Mouse (Mus musculus) fat pad, adult 2 months (tissue): Measurements from ENCODE around the gene Ticrr.

Experiments
- DNase-seq: peaks from one replicate; pipeline ENCODE4 v3.0.0-alpha.2; 2011; ENCODE audit warnings: low read depth, low spot score; ENCODE audit errors: extremely low read depth

Ticrr gene

DNA sequence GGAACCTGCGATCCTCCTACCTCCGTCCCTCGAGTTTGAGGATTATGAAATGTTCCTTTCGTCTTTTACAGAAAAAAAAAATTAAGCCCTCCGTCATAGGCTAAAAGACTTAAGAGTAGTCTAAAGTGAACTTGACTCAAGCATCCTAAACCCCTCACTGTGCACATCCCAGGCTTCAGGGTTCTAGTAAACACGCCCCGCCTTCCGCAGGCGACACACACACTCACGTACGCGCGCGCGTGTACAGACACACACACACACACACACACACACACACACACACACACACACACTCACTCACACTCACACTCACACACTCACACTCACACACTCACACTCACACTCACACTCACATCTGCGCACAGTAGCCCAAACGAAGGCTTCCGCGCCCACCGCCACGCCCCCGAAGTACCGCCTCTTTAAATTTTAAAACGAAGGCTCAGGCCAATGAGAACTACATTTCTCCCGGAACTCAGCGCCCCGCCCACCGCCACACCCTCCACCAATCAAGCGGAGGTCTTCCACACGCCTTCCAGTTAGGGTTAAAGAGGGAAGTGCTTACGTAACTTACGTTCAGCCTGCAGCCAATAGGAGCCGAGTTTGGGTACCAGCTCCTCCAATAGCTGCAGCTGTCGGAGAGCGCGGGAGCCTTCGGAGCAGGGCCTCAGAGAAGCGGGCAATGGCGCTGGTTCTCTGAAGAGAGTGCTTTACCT lies at the start of gene Ticrr:
Ticrr (plus strand) TSS at position 619 of the 713 bp plus-strand sequence.
- peak; percentile 89 for DNase-seq

DNA sequence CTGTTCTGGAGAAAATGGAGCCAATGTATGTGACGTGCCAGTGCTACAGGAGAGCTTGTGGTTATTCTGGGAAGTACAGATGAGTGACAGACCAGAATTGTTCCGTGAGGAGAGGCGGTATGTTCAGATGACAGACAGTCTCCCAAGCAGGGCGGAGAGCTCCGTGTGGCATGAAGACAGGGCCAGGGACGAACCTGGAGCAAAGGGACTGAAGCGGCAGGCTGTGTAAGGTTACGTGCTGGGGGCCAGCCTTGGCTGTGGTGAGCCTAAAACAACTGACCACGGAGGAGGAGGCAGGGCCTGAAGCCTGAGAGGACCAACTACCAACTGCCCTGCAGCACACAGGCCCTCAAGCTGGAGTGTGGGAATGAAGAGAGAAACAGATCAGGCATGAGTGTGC lies 48.1 kb upstream of the Ticrr start:
- DNase-seq: no peak

DNA sequence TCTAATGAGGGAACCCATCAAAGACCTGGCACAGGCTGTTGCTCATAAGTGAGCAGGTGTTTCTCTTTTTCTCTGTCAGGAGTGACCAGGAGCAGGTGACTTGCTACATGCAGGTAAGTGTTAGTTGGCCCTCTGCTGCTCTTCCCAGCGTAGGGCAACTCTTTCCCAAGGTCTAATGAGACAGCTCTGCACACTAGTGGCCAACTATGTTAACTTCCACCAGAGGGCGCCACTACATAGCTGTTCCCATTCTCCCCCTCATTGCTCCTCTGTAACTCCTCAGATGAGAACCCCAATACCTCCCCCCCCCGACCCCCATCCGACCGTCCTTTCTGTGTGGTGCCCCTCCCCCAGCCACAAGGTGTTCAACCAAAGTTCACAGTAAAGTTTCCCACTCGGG lies 47.2 kb upstream of the Ticrr start:
- DNase-seq: no peak

DNA sequence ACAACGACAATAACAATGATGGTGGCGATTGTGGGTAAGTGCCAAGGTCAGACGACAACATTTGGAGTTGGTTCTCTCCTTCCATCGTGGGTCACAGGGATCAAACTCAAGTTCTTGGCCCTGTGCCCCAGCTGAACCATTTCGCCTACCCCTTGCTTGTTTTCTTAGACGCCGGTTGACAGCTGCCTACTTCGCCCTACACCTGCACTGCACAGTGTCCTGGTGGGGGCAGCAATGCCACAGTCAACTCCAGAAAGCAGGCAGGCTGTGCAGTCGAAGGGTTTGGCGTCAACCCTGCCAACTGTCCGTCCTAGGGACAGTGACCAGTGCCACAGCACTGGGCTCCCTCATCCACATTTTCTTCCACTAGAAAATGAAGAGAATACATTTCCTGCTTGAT lies 46.7 kb upstream of the Ticrr start:
- no peak for DNase-seq

DNA sequence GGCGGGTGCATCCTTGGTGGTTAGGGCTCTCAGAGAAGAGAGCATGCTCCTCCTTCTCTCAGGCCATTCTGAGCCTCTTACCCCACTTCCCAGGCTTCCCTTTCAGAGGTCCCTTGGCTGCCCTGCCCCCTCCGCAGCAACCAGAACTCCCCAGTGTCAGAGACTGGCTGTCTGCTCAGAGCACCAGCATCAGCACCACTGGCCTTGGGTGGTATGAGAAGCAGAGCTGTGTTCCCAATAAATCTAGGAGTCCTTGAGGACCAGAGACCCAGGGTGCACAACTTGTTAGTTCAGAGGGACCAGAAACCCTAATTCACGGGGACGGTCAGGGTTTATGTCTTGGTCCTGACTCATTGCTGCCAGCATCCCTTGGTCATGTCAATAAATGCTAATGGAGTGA lies 45.0 kb upstream of the Ticrr start:
- no peak for DNase-seq

DNA sequence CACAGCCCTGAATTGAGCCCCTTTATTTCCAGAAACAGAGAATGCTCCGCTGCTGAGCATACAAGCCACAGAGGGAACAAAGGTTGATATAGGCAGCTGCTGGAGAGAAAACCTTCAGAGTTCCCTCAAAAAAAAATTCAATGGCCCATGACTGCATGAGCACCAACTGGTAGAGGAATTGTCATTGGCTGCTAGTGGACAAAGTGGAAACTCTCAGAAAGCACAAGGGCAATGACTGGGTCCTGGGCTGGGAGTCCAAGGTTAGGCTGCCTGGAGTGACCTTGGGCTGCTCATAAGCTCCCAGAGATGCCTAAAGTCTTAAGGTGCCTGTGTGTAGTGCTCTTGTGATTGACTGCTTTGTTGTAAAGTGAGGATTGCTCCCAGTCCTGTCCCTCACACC lies 44.1 kb upstream of the Ticrr start:
- DNase-seq: no peak

DNA sequence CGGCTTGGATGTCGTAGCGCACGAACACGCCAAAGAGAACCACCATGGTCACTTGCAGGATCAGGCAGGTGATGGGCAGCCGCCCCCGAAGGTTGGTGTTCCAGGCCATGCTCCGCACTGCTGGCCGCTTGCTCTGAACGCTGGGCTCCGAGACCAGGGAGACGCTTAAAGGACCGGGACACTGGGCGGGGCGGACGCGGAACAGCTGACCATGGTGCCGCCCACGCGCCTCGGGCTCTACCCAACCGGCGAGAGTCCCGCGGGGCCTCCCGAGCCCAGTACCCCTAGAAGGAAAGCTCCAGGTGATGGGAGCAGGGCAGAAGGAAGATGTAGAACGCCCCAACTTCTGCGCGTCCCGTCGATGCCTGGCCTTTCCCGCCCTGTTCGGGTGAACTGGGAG lies 42.6 kb upstream of the Ticrr start, which contains the start of gene Rhcg:
Rhcg (minus strand) TSS at position 240 of the 400 bp plus-strand sequence.
- no peak for DNase-seq

DNA sequence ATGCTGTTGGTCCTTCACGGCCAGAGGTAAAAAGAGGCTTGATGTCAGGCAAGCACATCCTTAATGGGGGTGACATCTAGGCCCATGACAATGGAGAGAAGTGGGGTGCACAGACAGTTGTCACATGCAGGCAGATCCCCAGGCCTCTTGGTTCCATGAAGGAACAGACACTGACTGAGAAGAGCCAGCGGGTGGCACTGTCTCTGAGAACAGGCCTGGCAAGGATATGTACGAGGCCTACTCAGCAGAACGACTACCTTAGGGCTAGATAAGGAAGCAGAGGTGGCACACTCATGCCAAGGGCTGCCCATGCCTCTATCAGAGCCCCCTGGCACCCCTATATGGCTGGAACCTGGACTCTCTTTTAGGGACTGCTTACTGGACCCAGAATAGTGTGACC lies 40.5 kb upstream of the Ticrr start:
- DNase-seq: no peak

DNA sequence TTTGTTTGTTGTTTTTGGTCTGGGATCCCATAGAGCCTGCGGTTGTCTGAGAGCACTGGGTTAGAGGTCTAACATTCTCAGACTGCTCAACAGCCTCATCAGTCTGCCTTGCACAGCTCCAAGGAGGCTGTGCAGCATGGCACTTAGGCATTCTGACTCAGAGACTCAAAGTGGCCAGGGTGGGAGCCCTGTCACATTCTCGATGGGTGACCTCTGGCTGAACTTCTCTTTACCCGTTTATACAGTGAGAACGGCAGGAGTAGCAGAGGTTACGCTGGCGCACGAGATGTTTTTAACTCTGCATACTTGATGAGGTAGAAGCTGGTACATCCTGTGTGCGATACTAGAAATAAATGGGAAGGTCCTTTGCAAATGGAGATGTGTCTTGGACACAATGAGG lies 36.9 kb upstream of the Ticrr start:
- no peak for DNase-seq

DNA sequence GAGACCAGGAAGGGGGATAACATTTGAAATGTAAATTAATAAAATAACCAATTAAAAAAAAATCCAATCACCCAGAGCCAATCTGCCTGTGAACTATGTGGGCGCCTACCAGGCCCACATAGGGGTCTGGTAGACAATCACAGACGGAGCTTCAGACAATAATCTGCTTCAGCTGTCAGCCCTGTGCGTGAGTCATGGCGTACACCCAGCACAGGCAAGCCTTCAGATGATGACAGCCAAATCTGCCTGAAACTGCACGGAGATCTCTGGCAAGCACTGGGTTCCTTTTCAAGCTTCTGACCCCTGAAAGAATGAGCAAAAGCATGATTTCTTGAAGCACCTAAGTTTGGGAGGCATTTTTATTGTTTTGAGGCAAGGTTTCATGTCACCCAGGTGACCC lies 33.8 kb upstream of the Ticrr start:
- DNase-seq: no peak

DNA sequence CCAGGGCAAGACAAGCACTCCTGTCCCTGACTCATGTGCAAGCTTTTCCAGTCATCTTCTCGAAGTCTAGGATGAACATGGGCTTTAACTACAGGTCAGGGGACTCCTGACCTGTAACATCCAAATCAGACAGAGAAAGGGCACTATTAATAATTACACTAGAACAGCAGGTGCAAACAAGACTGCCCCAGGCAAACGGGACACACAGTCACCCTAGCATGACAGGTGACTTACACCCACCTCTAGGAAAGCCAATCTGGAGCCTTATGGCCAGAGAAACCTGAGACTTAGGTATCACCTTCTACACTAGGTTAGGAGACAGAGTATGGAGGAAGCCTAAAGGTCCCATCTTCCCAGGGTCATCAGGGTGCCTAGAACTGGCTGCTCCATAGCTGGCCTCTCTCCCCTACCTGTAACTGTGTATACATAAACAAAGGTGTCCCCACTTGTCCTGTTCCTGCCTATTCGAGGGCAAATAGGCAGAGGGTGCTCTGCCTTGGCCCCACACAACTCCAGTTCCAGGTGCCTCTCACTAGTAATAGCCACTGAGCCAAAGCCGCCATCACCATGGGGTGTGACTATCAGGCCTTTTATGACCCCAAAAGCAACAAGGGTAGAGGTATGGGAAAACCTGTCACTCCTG lies 31.6 kb upstream of the Ticrr start:
- no peak for DNase-seq

DNA sequence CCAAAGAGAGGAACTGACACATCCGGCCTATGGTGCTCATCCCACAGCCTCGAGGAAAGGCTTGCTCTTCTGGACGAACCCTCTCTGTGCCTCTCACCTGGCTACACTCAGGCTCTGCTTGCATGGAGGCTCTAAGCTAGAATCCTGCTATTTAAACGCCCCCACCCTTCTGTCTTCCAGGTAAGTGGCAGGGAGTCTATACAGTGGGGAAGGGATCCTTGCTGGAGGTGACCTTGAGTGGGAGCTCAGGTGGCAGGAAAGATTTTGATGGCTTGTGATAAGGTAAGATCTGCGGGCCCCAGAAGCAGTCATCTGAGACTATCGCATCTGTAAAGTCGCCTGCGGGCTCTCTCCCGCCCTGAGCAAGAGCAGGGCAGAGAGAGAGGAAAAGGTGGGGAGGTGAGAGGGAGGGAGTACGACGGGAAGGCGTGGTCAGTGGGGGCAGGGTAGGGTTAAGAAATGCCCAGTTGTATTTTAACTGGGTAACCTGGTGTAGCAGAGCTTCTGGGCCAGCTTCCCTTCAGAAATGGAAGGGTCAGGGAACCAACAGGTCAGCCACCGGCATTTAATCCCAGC lies 28.1 kb upstream of the Ticrr start:
- no peak for DNase-seq

DNA sequence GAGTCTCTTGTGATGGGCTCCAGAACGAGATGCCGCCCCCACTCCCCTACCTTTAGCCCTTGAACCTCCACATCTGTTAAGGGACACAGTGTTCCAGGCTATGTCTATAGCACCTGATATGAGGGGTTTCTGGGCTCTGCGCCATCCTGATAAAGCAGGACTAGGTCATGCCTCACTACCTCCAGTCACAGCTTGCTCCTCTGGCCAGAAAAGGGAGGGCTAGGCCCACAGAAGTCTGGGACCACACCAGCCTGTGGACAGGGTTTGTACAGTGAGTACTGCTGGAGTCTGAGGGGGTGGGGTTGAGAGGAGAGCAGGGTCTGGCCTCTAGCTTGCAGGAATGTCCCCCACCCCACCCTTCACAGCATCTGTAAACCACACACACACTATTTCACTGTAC lies 12.8 kb upstream of the Ticrr start:
- no peak for DNase-seq

DNA sequence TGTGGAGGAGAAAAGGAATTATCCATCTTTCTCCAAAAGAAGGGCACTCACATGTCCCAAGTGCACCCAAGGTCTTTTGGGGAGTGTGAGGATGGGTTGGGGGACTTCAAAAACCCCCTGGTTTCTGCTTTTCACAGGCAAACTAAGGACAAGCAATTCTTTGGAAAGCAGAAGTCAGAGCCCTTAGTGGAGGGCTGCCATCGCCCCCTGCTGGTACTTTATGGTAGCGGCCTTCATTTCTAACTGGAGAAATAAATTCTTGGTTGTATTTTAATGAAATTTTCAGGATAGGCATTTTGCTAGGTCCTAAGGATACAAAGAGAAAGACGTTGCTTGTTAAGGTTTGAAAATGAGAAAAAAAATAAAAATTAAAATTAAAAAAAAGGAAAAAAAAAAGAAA lies 11.0 kb upstream of the Ticrr start:
- no peak for DNase-seq

DNA sequence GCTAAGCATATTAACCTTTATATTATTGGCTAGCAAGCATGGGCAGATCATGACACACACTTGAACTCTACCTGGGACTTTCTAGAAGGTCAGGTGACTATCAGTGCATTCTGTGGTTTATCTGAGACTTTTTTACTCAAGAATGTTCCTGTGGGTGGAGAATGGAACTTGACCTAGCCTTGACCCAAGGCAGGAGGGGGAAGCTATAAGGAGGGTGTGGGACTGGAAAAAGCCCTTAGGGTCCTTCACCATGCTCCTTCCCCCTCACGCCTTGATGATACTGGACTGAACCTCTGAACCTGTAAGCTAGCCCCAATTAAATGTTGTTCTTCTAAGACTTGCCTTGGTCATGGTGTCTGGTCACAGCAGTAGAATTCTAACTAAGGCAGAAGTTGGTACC lies 5.8 kb upstream of the Ticrr start:
- DNase-seq: no peak

DNA sequence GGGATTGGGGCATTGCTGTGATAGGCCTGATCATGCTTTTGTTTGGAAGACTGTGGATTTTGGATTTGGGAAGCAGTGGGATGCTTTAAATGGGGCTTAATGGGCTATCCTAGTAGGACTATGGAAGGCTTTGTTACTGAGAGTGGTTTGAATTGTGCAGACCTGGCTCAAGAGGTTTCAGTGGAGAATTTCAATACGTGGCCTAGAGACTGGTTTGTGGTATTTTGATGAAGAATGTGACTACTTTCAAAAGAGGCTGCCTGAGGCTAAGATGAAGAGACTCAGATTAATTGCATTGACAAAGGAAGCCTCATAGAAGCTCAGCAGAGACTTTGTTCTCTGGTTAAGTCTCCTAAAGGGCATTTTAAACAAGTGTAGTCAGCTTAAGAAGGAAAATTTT lies 5.4 kb upstream of the Ticrr start:
- no peak for DNase-seq

DNA sequence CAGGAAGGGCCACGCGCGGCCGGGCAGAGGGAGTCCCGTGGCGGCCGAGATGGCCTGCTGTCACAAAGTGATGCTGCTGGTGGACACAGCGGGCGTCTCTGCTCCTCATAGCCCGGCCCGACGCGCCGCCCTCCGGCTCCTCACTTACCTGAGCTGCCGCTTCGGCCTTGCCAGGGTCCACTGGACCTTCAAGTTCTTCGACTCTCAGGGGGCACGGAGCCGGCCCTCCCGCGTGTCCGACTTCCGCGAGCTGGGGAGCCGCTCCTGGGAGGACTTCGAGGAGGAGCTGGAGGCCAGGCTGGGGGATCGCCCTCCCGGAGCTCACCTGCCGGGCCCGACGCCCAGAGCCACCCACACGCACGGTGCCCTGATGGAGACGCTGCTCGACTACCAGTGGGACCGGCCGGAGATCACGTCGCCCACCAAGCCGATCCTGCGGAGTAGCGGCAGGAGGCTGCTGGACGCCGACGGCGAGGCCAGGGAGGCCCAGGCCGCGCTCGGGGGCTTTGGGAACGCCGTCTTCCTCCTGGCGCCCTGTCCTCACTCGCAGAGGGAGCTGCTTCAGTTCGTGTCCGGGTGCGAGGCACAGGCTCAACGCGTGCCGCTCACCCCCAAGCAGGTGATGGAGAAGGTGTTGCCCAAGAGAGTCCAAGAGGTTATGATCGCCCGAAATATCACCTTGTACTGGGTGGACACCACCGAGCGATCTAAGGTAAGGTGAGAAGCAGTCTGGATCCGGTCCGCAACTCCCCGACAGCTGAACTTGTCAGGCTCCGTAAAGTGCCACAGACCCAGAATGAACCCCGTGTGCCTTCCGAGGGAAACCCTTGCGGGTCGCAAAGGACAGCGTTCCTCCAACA lies 525 bp downstream of the Ticrr start:
- no peak for DNase-seq

DNA sequence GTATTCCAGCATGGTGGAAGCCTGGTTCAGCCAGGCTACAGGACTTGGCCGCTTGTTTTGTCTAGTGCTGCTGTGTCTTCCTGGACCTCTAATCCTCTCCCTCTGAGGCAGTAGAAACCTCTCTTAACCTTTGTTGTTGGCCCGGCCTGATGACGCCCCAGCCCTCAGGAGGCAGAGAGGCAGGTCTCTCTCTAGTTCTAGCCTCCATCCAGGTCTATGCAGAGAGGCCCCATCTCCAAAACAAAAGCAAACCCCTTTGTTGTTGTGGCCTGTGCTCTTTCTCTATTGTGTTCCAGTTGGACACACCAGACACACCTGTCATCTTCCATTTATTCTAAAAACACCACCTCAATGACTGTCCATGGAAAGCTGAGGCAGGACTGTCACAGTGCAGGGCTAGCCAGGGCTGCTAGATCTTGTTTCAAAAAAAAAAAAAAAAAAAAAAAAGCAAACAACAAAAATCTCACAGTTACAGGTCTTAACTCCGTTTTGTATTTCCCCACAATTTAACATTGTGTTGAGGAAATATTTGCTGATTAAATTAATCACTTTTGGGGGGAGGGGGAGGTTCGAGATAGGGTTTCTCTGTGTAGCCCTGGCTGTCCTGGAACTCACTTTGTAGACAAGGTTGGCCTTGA lies 1.4 kb downstream of the Ticrr start:
- DNase-seq: no peak

DNA sequence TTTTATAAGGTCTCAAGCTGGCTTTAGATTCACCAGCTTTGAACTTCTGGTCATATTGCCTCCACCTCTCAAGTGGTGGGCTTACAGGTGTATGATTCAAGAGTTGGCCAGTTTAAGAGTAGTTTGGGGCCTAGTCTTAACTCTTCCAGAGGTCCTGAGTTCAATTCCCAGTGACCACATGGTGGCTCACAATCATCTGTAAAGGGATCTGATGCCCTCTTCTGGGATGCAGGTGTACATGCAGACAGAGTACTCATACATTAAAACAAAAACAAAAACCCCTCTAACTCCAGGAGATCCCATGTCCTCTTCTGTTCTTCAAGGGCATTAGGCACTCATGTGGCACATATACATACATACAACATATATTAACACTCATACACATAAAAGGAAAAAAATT lies 6.7 kb downstream of the Ticrr start:
- DNase-seq: no peak

DNA sequence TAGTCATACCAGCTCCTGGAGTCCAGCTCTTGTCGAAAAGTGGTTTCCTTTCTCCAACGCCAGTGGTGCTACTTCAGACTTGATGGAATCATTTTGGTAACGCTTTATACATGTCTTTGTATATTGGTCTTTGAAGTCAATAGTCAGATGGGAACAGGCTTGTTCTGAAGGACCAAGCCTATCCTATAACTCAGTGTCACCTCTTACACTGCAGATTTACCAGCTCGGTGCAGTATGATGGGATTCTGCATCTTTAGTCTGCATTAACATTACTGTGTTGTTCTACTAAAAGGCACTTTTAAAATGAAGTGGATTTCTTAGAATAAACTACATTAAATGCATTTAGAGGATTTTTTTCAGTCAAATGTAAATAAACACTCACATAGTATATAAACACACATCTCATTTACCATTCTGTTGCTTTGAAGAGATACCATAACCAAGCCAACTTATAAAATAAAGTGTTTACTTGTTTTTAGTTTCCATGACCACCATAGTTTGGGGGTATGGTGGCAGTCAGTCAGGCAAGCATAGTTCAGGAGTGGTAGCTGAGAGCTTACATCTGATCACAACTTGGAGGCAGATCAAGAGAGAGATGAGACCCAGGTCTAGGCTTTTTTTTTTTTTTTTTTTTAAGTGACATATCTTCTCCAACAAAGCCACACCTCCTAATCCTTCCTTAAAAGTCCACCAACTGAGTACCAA lies 11.1 kb downstream of the Ticrr start:
- DNase-seq: no peak

DNA sequence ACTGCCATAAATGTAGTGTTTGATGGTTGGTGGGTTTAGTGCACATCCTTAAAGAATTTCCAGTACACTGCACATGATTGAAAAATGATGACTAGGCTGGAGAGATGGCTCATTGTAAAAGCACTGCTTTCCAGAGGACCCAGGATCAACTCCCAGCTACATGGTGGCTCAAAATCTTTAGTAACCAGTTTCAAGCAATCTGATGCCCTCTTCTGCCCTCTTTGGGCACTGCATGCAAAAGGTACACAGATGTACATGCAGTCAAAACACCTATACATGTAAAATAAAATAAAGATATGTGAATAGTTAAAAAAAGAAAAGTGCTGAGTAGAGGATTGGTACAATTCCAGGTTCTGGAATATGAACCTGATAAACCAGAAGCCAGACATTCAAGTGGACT lies 19.2 kb downstream of the Ticrr start:
- no peak for DNase-seq
